Mouse (Mus musculus): ENCODE measurements around the gene Dtx2. TPM values are rescaled to one million over a fixed set of nuclear protein-coding genes. Genes with fewer than 3 reads are reported as not detected.

The Dtx2 gene
- total and polyA plus RNA-seq, 2 experiments from 2014 or later: 14.6 to 27.4 TPM

DNA sequence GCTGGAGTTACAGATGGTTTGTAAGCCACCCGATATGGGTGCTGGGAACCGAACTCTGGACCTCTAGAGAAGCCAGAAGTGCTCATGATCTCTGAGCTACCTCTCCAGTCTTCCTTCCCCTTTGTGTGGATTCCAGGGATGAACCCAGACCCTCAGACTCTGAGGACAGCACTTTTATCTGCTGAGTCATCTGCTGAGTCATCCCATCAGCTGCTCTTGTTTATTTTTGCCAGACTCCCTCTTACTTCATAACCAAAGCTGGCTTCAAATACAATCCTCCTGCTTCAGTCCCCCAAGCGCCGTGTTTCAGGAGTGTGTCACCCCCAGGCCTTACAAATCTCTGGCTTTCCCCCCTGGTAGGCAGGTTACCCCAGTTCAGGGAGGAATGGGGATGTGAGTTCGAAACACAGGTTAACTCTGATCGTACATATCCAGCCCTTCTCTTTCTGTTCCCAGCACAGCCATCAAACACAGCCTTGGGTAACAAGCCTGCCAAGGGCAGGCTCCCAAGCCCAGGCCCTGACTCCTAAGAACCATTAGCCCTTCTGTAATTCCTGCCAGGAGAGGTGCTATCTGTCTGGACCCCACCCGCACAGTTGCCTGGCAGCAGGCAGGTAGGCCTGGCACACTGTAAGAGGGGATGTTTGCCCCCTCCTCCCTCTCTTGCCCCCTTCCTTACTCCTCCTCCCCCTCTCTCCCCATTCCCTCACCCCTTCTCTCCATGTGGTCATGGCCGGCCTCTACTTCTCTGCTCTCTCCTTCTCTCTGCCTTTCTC is 18.5 kb upstream of the Dtx2 start:
- Histone ChIP-seq H3K27ac (ENCODE audit: low read depth) (no peak overlapping the region), H3K4me3 (ENCODE audit: low read depth, low read length) (no peak overlapping the region), H3K9me3 (replicated peaks; ENCODE audit: control insufficient read depth, low read length) (no peaks in the 10 kb centered on the region), H3K27me3 (ENCODE audit: control insufficient read depth, insufficient read depth, low read length) (no peaks in the 10 kb centered on the region), H3K9ac (replicated peaks; ENCODE audit: low read depth, low read length) (no peak overlapping the region), H3K4me1 (ENCODE audit: control insufficient read depth, insufficient read depth) (no peaks in the 10 kb centered on the region), H3K4me2 (ENCODE audit: low read depth, low read length) (no peak overlapping the region), H3K36me3 (replicated peaks; ENCODE audit: control insufficient read depth, insufficient read depth, low read length) (no peaks in the 10 kb centered on the region)
- no peak for DNase-seq (ENCODE audit: low spot score)
- no peak for TF ChIP-seq EP300 (IDR thresholded peaks at IDR 0.05; ENCODE audit: low read depth)
- TF ChIP-seq CTCF (IDR thresholded peaks at IDR 0.05; ENCODE audit: low read depth): no peak
- no peak for ATAC-seq (ENCODE audit: insufficient read depth, low read depth)
- WGBS: 89% methylated on average over 8 of the region's 8 CpGs

GRCm38 (mm10) chr5:135979381-135979780 is 15.2 kb upstream of the Dtx2 start:
- no peak overlapping the region for H3K27ac ChIP-seq (ENCODE audit: low read depth)
- H3K4me1 ChIP-seq (ENCODE audit: control insufficient read depth, insufficient read depth): no peaks in the 10 kb centered on the region
- H3K27me3 ChIP-seq (ENCODE audit: control insufficient read depth, insufficient read depth, low read length): no peaks in the 10 kb centered on the region
- 73% methylated on average over 5 of the region's 5 CpGs for WGBS
- no peak overlapping the region for H3K4me2 ChIP-seq (ENCODE audit: low read depth, low read length)
- TF ChIP-seq CTCF (IDR thresholded peaks at IDR 0.05; ENCODE audit: low read depth) (no peak), EP300 (IDR thresholded peaks at IDR 0.05; ENCODE audit: low read depth) (no peak)
- H3K4me3 ChIP-seq (ENCODE audit: low read depth, low read length): no peak overlapping the region
- ATAC-seq (ENCODE audit: insufficient read depth, low read depth) (no peak), DNase-seq (ENCODE audit: low spot score) (no peak)
- no peaks in the 10 kb centered on the region for H3K9me3 ChIP-seq (replicated peaks; ENCODE audit: control insufficient read depth, low read length)
- H3K36me3 ChIP-seq (replicated peaks; ENCODE audit: control insufficient read depth, insufficient read depth, low read length): no peaks in the 10 kb centered on the region
- H3K9ac ChIP-seq (replicated peaks; ENCODE audit: low read depth, low read length): no peak overlapping the region

GRCm38 (mm10) chr5:135979904-135980303 is 14.7 kb upstream of the Dtx2 start, which contains the start of gene Zp3:
TSS of gene Zp3 (plus strand) at chr5:135980099.
- WGBS: 68% methylated on average over 8 of the region's 8 CpGs
- H3K4me3 ChIP-seq (ENCODE audit: low read depth, low read length): no peak within 1 kb of the TSS
- ATAC-seq (ENCODE audit: insufficient read depth, low read depth): no peak

DNA sequence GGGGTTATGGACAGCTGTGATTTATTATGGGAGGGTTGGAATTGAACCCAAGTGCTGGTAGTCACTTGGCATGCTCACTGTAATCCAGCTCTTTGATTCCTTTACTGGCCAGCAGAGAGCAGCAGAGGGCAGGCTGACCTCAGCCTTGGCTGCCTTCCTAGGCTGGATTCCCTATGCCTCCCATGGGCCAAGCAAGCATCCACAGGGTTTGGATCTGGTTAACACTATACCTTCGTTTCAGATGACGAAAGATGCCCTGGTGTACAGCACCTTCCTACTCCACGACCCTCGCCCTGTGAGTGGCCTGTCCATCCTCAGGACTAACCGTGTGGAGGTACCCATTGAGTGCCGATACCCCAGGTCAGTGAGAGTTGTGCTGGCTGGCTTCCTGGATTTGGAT is 12.2 kb upstream of the Dtx2 start:
- H3K4me2 ChIP-seq (ENCODE audit: low read depth, low read length): 0 out of 2 replicates have a peak overlapping the region, but pooled peaks have one; percentile 10
- H3K36me3 ChIP-seq (replicated peaks; ENCODE audit: control insufficient read depth, insufficient read depth, low read length): no peaks in the 10 kb centered on the region
- H3K27me3 ChIP-seq (ENCODE audit: control insufficient read depth, insufficient read depth, low read length): no peaks in the 10 kb centered on the region
- H3K4me1 ChIP-seq (ENCODE audit: control insufficient read depth, insufficient read depth): no peaks in the 10 kb centered on the region
- peak; percentile 53 for ATAC-seq (ENCODE audit: insufficient read depth, low read depth)
- H3K9ac ChIP-seq (replicated peaks; ENCODE audit: low read depth, low read length): no peak overlapping the region
- no peaks in the 10 kb centered on the region for H3K9me3 ChIP-seq (replicated peaks; ENCODE audit: control insufficient read depth, low read length)
- DNase-seq (ENCODE audit: low spot score): peak; percentile 58
- TF ChIP-seq CTCF (IDR thresholded peaks at IDR 0.05; ENCODE audit: low read depth) (peak; percentile 88), EP300 (IDR thresholded peaks at IDR 0.05; ENCODE audit: low read depth) (no peak)
- WGBS: 24% methylated on average over 6 of the region's 6 CpGs
- no peak overlapping the region for H3K27ac ChIP-seq (ENCODE audit: low read depth)
- H3K4me3 ChIP-seq (ENCODE audit: low read depth, low read length): no peak overlapping the region

More at GRCm38 (mm10) chr5:135979904-135980303, 14.7 kb upstream of the Dtx2 start, which contains the start of gene Zp3:
- H3K9me3 ChIP-seq (replicated peaks; ENCODE audit: control insufficient read depth, low read length): no peaks in the 10 kb centered on the region
- no peaks in the 10 kb centered on the region for H3K27me3 ChIP-seq (ENCODE audit: control insufficient read depth, insufficient read depth, low read length)
- TF ChIP-seq EP300 (IDR thresholded peaks at IDR 0.05; ENCODE audit: low read depth) (no peak), CTCF (IDR thresholded peaks at IDR 0.05; ENCODE audit: low read depth) (no peak)
- no peaks in the 10 kb centered on the region for H3K36me3 ChIP-seq (replicated peaks; ENCODE audit: control insufficient read depth, insufficient read depth, low read length)
- H3K4me1 ChIP-seq (ENCODE audit: control insufficient read depth, insufficient read depth): no peaks in the 10 kb centered on the region
- H3K4me2 ChIP-seq (ENCODE audit: low read depth, low read length): no peak within 1 kb of the TSS
- H3K9ac ChIP-seq (replicated peaks; ENCODE audit: low read depth, low read length): no peak within 1 kb of the TSS
- no peak for DNase-seq (ENCODE audit: low spot score)
- H3K27ac ChIP-seq (ENCODE audit: low read depth): no peak within 1 kb of the TSS

GRCm38 (mm10) chr5:135984546-135985044 is 10.0 kb upstream of the Dtx2 start:
- H3K9ac ChIP-seq (replicated peaks; ENCODE audit: low read depth, low read length): no peak overlapping the region
- no peak for DNase-seq (ENCODE audit: low spot score)
- no peak overlapping the region for H3K4me3 ChIP-seq (ENCODE audit: low read depth, low read length)
- 69% methylated on average over 6 of the region's 6 CpGs for WGBS
- H3K4me2 ChIP-seq (ENCODE audit: low read depth, low read length): no peak overlapping the region
- ATAC-seq (ENCODE audit: insufficient read depth, low read depth): no peak
- TF ChIP-seq CTCF (IDR thresholded peaks at IDR 0.05; ENCODE audit: low read depth) (no peak), EP300 (IDR thresholded peaks at IDR 0.05; ENCODE audit: low read depth) (no peak)
- no peaks in the 10 kb centered on the region for H3K4me1 ChIP-seq (ENCODE audit: control insufficient read depth, insufficient read depth)
- H3K27me3 ChIP-seq (ENCODE audit: control insufficient read depth, insufficient read depth, low read length): no peaks in the 10 kb centered on the region
- no peaks in the 10 kb centered on the region for H3K9me3 ChIP-seq (replicated peaks; ENCODE audit: control insufficient read depth, low read length)
- H3K36me3 ChIP-seq (replicated peaks; ENCODE audit: control insufficient read depth, insufficient read depth, low read length): no peaks in the 10 kb centered on the region
- H3K27ac ChIP-seq (ENCODE audit: low read depth): no peak overlapping the region
